In genomic region chr5:110285770-110286445, GRCm38 (mm10) we compare ENCODE assay signal across 8 mouse cellular contexts. TPM values are rescaled to one million over a fixed set of nuclear protein-coding genes. Genes with fewer than 3 reads are reported as not detected.
DNase-seq lines count a peak whose midpoint lies in the region; ATAC-seq lines count a peak whose summit lies in the region.

TSS of gene Pxmp2 (minus strand) at chr5:110286186.
TSS of gene Pole (plus strand) at chr5:110286306.

- peak within 1 kb of the TSS; percentile 38 for H3K27ac ChIP-seq in intestine, embryonic 14.5 days (ENCODE audit: low read depth)

- under 1% methylated on average over 56 of the region's 64 CpGs for WGBS in intestine, embryonic 14.5 days

- peak within 1 kb of the TSS; percentile 63 for H3K4me2 ChIP-seq in intestine, embryonic 14.5 days (ENCODE audit: low read length)

- DNase-seq in adrenal gland, adult 2 months: peak; percentile 95
- peak; percentile 97 for DNase-seq in embryo, embryonic 11 days
- DNase-seq in gastrocnemius, postnatal 25 days: peak; percentile 88
- peak; percentile 96 for DNase-seq in intestine, embryonic 14.5 days (ENCODE audit: low spot score)
- peak; percentile 84 to 87 for DNase-seq in left cerebral cortex, postnatal 14 days (ENCODE audit: low spot score in 2 of 2)
- peak; percentile 89 for DNase-seq in right cerebral cortex, postnatal 14 days
- DNase-seq in urinary bladder, postnatal 25 days (ENCODE audit: low spot score): peak; percentile 88

- no peaks in the 10 kb centered on the region for H3K9me3 ChIP-seq in intestine, embryonic 14.5 days (ENCODE audit: control insufficient read depth, low read length)

- peaks cover 15% of the 10 kb centered on the region for H3K27me3 ChIP-seq in intestine, embryonic 14.5 days (replicated peaks; ENCODE audit: control insufficient read depth, insufficient read depth, low read length)

- peak within 1 kb of the TSS; percentile 84 for H3K4me3 ChIP-seq in intestine, embryonic 14.5 days (ENCODE audit: low read depth, low read length)

- peaks cover 13% of the 10 kb centered on the region for H3K36me3 ChIP-seq in intestine, embryonic 14.5 days (ENCODE audit: control insufficient read depth, insufficient read depth, low read length)

- intact Hi-C loops in left cerebral cortex, postnatal 14 days (cut with DNase I): no loop called here

- ATAC-seq in intestine, embryonic 14.5 days (replicated peaks; ENCODE audit: low FRiP score, low TSS enrichment, low read depth): peak; percentile 98
- peak; percentile 88 for ATAC-seq in megakaryocyte-erythroid progenitor cell, adult 5-6 weeks (replicated peaks; ENCODE audit: low FRiP score, low TSS enrichment, poor library complexity, severe bottlenecking)

- peak within 1 kb of the TSS; percentile 82 for H3K9ac ChIP-seq in intestine, embryonic 14.5 days (ENCODE audit: low read length)

- H3K4me1 ChIP-seq in intestine, embryonic 14.5 days (replicated peaks; ENCODE audit: control insufficient read depth, insufficient read depth, low read length): peaks cover 9% of the 10 kb centered on the region

RNA-seq across cellular contexts. Expression of gene Pxmp2, which starts in this region (rescaled TPM):
- total RNA-seq in adrenal gland, adult 2 months (2021): 10 to 100 TPM; 12.2 to 19.2 TPM
- 10.4 and 18.1 TPM in 2 replicates for polyA plus RNA-seq in adrenal gland, adult 2 months (2012; rRNA removed)
- 10 to 100 TPM; 45.2 to 46.4 TPM for total RNA-seq in gastrocnemius, postnatal 25 days (2021)
- 7.2 and 9.0 TPM in 2 replicates for polyA plus RNA-seq in intestine, embryonic 14.5 days (2014; fragmentation: Nextera tagmentation; extraction: Ambion mirVana)
- 1 to 10 TPM; 4.7 to 6.2 TPM for total RNA-seq in left cerebral cortex, postnatal 14 days (2021)
- 14.6 and 42.8 TPM in 2 replicates for total RNA-seq in megakaryocyte-erythroid progenitor cell, adult 5-6 weeks (2014; fragmentation: Nextera tagmentation)
- total RNA-seq in megakaryocyte-erythroid progenitor cell, adult 5-6 weeks (2017): 15.4 and 18.7 TPM in 2 replicates

RNA-seq across cellular contexts. Expression of gene Pole, which starts in this region (rescaled TPM):
- 1 to 10 TPM; 1.5 to 1.6 TPM for total RNA-seq in adrenal gland, adult 2 months (2021)
- polyA plus RNA-seq in adrenal gland, adult 2 months (2012; rRNA removed): 1.1 and 1.2 TPM in 2 replicates
- total RNA-seq in gastrocnemius, postnatal 25 days (2021): 1 to 10 TPM in 1 of 2 experiments, under 1 TPM in 1; 0.92 to 1.4 TPM
- polyA plus RNA-seq in intestine, embryonic 14.5 days (2014; fragmentation: Nextera tagmentation; extraction: Ambion mirVana): 33.3 and 36.0 TPM in 2 replicates
- total RNA-seq in left cerebral cortex, postnatal 14 days (2021): 1 to 10 TPM; 1.3 to 2.5 TPM
- total RNA-seq in megakaryocyte-erythroid progenitor cell, adult 5-6 weeks (2014; fragmentation: Nextera tagmentation): 124 and 127 TPM in 2 replicates
- 45.6 and 51.5 TPM in 2 replicates for total RNA-seq in megakaryocyte-erythroid progenitor cell, adult 5-6 weeks (2017)

Comparison
In these comparisons a context has a peak if more than half of its experiments do, and no peak if none do; other contexts are left out.
1. Peak in every context shown above with its lines: DNase-seq, ATAC-seq, H3K4me3 ChIP-seq and H3K27ac ChIP-seq.
2. RNA of gene Pole (total RNA-seq): 45.6 to 127 TPM in megakaryocyte-erythroid progenitor cell, adult 5-6 weeks; 1.3 to 2.5 TPM in left cerebral cortex, postnatal 14 days, 1.5 to 1.6 TPM in adrenal gland, adult 2 months and 0.92 to 1.4 TPM in gastrocnemius, postnatal 25 days; every median in the first group is over 10 times any median in the second.
3. RNA of gene Pole (polyA plus RNA-seq): 33.3 to 36.0 TPM in intestine, embryonic 14.5 days; 1.1 to 1.2 TPM in adrenal gland, adult 2 months; every median in the first group is over 10 times any median in the second.